Mouse (Mus musculus) urinary bladder, postnatal 4 days (tissue): ENCODE measurements around the gene Dcpp3.
"Not testable (repeated sequence)": the region's sequence is repeated elsewhere in the genome, so short reads cannot be mapped to it uniquely, and the experiment has no call there.

ENCODE experiments used
- DNase-seq, 2 experiments: peaks; one replicate each; pipeline ENCODE4 v3.0.0; 2021 to 2022; ENCODE audit warnings: low spot score in 2 of 2

The Dcpp3 gene

DNA sequence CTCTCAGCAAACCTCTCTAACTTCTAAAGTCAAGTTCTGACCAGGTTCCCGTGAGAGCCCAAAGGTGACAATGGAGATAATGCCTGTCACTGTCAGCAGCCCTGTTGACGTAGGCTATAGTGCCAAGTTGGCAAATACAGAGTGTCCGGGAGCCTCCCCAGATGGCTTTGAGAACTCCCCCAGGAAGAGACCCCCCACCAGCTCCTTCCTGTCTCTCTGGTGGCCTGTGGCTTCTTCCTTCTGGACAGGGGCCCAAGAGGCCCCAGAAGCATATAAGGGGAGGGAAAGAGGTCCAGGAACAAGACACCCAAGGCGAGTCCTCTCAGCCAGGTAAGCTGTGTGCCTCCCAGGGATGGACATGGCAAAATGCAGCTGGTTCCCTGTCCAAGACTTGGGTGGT, at the start of gene Dcpp3:
Gene Dcpp3, plus strand, starts transcription at position 301 of the 400 bp plus-strand sequence.
- not testable (repeated sequence) for DNase-seq

DNA sequence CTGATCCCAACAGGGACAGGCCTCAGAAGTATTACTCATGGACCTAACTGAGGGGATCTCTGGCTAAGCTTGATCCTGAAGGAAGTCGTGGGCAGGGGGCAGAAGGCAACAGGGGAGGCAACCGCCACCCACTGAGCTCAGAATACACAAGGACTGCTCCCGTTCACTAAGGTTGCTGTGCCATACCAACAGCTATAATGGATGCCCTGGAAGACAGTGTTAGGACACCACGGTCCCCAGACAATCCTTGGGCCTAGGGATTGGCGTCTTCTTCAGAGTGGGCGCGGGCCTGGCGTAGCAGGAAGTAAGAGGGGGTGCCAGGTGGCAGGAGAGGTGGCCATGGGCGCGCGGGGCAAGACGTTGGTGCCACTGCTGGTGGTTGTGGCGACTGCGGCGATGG, 49.5 kb upstream of the Dcpp3 start, which contains the start of gene Prss21:
Gene Prss21, plus strand, starts transcription at position 301 of the 400 bp plus-strand sequence.
- no peak for DNase-seq

DNA sequence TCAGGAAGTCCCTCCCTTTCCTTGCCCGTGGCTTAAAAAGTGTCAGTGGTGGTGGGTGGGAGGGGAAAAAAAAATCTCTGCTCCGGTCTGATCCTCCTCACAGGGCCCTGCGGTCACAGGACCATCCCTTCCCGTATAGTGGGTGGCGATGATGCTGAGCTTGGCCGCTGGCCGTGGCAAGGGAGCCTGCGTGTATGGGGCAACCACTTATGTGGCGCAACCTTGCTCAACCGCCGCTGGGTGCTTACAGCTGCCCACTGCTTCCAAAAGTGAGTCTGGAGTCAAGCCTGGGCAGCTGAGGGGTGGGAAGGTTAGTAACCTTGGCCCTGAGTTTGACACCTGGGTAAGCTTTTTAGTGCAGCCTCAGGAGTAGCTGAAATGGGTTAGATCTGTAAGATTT, 48.7 kb upstream of the Dcpp3 start:
- no peak for DNase-seq

DNA sequence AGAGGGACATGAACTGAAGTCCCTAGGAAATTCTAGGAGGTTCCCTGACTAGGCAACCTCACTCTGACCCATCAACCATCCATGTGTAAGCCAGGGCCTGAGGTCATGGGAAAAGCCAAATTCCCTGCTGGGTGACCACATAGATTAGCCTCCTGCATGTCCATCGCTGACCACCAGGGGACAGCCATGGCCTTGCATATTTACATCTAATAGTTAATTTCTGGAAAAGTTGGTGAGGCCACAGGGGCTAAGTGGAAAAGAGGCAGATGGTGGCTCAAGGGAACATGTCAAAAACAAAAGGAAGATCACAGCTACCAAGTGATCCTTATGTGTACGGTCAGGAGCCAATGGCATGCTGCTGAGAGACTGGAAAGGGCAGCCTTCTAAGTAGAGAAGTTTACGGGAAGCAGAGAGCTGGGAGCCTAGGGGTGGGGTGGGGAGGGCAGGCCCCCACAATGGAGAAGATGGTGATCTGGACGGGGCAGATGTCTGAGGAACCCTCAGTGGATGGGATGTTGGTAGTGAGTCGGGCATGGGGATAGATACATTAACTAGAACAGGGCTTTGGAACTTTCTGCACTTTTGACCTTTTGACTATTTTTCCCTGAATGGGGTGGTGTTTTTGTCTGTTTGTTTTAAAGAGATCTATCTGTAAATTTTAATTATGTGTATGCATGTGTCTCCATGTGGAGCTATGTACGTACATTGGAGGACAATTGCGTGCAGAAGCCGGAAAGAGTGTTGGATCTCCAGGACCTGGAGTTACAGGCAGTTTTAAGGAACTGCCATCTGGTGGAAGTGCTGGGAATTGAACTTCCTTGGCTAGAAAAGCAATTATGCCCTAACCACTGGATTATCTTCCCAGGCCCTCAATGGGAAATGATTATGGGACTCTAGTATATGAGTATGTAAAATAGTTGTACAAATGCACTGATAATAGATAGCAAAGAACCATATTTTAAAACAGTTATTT, 43.1 kb upstream of the Dcpp3 start:
- DNase-seq, result no peak

DNA sequence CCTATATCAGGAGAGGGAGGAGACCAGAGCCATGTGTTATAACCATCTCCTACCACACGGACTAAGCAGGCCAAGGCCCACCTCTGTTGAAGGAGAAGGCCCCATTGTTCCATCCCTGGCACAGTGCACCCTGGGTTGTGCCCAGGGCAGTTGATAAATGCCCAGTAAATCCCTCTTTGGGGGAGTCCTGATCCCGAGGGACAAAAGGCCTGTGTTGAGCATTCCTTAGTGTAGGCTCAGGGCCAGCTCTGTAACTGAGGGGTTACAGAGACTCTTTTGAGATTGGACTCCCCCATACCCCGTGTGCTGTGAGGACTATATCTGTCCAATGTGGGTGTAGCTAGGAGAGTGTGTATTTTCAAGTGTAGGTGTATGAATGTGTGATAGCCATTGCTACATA, 40.5 kb upstream of the Dcpp3 start:
- DNase-seq, result no peak

DNA sequence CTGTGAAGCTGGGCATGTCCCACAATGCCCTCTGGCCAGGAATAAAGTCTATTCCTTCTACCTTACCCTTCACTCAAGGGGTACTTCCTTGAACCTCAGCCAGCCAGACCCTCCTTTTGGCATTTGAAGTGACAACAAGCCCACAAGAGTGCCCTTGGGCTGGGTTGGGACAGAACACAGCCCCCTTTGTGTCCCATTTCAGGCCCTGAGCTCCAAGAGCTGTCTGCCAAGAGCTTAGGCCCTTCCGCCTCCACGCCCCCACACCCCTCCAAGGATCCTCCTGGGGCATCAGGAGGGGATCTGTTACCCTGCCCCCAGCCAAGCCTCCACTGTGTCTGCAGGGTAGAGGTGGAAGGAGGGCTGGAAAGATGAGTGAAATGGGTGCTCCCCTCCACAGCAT, 40.1 kb upstream of the Dcpp3 start:
- peak in 1 of 2 experiments; percentile 33 for DNase-seq

DNA sequence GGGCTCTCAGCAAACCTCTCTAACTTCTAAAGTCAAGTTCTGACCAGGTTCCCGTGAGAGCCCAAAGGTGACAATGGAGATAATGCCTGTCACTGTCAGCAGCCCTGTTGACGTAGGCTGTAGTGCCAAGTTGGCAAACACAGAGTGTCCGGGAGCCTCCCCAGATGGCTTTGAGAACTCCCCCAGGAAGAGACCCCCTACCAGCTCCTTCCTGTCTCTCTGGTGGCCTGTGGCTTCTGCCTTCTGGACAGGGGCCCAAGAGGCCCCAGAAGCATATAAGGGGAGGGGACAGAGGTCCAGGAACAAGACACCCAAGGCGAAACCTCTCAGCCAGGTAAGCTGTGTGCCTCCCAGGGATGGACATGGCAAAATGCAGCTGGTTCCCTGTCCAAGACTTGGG, 36.7 kb upstream of the Dcpp3 start, which contains the start of the genes Dcpp1 and Dcpp2:
Gene Dcpp1, plus strand, starts transcription at position 301 of the 400 bp plus-strand sequence.
Gene Dcpp2, plus strand, starts transcription at position 305 of the 400 bp plus-strand sequence.
- not testable (repeated sequence) for DNase-seq

DNA sequence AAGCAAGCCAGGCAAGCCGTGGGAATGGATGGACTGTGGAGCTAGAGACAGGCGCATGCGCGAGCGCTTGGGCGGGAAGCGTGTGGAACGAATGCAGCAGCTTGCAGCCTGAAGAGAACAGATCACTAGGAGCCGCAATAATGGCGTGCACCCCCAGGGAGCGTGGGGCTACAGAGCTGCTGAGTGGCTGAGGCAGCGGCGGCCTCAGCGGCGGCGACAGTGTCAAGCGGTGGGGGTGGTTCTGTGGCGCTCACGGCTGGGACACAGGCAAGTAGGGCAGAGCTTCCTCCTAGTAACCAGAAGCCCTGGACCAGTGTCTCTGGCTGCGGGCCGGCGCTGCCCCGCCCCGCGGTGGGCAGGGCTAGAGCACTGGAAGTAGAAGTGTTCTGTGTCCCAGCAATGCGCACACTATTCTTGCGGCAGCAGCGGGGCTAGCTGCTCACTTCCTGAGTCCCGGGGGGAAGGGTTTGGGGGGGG, 7.3 kb downstream of the Dcpp3 start:
- DNase-seq, result peak; percentile 85 to 90

DNA sequence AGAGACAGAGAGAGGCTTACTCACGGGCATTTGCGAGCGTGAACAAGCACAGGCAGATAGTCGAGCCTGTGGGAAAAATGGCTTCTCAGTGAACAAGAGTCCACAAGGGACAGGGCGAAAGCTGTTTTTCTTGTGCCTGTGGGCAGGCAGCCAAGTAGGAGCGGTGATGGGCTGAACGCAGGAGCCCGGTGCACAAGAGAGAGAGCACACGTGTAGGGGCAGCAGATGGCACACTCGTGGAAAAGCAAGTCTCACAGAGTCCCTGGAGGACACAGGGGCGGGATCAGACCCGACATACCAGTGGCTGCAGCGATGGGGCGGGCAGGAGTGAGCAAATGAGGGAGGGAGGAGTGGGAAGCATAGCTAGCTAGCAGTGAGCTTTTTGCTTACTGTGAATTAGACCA, 7.8 kb downstream of the Dcpp3 start:
- peak; percentile 67 to 69 for DNase-seq

DNA sequence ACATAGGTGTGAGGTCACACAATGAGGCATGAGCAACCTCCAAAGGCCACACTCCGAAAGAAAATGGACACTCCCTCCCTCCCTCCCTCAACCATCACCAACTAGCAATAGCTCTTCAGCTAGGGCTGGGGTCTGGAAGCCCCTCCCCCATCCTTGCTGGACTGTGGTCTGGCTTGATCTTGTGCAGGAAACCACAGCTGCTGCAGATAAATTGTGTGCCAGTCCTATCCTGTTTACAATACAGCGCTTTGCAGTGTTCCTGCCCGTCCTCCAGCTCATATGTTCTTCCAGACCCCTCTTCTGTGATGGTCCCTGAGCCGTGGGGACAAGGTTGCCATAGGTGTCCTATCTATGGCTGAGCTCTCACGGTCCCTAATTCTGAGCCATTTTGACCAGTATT, 13.9 kb downstream of the Dcpp3 start:
- DNase-seq, result no peak

DNA sequence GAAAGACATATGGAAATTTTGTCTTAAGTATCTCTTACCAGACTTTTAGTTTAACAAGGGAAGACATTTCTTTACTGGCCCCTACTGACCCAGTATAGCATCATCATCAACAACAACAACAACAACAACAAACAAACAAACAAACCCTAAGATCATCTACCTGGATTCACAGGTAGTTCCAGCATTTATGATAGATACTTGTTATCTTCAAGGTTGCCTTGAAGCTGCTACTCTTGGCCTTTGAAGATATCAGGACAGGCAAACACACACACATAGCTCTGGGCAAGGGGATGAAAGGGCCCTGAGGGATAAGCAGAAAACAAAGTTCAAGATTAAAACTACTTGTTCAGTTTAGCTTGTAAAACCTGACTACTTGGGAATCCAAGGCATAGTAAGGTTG, 24.1 kb downstream of the Dcpp3 start, which contains the start of gene Sbp:
Gene Sbp, plus strand, starts transcription at position 301 of the 400 bp plus-strand sequence.
- DNase-seq, result no peak

DNA sequence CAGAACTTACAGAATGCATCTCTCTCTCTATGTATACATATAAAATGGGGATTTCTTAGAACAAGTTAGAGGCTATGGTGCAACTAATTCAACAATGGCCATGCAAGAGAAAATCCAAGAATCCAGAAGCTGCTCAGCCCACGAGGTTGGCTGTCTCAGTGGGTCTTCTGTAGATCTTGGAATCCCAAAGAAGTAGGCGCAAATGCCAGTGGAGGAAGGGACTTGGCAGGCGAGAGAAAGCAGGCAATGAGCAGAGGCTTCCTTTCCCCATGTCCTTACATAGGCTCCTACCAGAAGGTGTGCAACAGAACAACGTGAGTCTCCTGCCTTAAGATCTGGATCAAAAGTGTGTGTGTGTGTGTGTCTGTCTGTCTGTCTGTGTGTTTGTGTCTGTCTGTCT, 30.2 kb downstream of the Dcpp3 start:
- not testable (repeated sequence) for DNase-seq

DNA sequence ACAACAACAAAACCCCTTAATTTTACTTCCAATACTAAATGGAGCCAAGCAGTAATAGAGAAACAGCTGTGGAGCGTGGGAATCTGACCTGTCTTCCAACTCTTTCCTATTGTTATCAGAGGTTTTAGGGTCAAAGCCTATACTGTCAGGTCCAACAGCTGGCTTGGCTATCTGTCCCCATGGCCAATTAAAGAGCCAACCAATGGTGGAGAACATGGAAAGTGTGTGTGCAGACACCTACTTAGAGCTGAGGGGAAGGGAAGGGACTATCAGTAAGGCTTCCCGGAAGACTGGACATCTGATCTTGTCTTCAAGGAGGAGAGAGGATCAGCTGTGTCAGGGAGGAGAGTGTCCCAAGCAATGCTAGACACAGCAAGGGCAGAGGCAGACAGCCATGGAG, 31.8 kb downstream of the Dcpp3 start:
- no peak for DNase-seq

DNA sequence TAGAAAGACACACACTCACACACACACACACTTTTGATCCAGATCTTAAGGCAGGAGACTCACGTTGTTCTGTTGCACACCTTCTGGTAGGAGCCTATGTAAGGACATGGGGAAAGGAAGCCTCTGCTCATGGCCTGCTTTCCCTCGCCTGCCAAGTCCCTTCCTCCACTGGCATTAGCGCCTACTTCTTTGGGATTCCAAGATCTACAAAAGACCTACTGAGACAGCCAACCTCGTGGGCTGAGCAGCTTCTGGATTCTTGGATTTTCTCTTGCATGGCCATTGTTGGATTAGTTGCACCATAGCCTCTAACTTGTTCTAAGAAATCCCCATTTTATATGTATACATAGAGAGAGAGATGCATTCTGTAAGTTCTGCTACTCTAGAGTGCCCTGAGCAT, 33.6 kb downstream of the Dcpp3 start:
- DNase-seq, result not testable (repeated sequence)

DNA sequence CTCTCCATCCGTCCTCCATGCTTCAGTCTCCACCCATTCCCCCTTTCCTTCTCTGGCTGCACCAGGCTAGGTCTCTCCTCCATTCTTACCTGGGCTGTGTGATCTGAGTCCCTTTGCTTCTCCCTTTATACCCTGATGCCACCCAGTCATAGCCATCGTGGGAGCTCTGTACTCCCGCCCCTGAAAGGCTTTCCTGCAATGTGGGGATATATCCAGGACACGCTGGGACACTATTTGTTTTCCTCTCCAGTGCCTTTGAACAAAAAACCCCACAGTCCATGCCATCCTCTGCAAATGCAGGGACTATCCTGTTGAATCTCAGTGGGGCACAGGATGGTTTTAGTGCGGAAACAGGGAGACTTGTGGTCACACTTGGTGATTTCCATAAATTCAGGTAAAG, 37.9 kb downstream of the Dcpp3 start, which contains the start of gene Sbpl:
Gene Sbpl, minus strand, starts transcription at position 101 of the 400 bp plus-strand sequence.
- no peak for DNase-seq

DNA sequence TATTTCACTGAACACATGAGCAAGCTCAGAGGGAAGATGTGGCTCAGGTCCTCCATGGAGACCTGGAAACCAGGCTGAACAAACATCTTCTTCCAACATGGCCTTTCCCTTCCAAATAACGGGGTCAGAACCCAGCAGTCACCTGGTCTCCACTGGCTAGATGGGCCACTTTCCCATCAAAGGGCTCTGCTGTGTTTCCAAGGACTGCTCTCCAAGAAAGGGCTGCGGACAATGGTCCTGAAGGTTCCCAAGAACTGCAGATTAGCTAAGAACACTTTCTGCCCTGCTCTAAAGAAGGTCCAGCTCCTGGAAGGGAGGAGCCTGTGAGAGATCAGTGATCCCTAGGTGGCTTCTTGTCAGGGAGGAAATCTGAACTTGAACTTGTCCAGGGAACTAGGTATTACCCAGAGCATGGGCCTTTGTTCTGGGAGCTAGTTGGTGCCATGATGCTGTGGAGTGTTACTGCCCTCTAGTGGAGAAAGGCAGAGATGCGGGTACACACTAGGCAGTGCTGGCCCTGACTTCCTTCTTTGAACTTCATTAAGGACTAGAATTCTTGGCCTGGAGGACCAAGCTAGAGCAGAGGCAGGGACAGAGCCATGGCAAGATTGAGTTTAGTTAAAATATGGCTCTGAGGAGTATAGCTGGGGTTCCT, 43.0 kb downstream of the Dcpp3 start:
- peak; percentile 70 to 72 for DNase-seq

DNA sequence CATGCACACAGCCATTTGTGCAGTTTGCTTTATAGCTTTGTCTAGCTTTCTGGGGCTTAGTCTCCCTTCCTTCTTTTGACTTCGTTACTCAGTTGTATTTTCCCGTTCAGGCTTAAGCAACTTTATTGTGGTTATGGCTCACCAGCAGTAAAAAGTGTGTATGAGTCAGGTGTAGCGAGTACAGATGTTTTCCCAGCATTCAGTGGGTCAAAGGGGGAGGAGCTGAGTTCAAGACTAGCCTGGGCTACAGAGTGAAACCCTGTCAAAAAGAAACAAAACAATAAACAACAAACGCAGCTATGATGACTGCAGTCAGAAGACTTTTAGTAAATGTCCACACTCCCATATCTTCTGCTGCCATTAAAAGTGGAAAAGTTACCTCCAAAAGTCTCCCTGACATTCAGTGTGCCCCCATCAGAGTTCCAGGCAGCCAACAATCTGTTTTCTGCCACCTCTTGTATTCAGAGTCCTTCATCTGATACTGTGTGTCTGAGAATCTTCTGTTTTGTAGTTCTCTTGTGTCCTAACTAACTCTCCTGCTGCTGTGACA, 44.4 kb downstream of the Dcpp3 start:
- no peak for DNase-seq

DNA sequence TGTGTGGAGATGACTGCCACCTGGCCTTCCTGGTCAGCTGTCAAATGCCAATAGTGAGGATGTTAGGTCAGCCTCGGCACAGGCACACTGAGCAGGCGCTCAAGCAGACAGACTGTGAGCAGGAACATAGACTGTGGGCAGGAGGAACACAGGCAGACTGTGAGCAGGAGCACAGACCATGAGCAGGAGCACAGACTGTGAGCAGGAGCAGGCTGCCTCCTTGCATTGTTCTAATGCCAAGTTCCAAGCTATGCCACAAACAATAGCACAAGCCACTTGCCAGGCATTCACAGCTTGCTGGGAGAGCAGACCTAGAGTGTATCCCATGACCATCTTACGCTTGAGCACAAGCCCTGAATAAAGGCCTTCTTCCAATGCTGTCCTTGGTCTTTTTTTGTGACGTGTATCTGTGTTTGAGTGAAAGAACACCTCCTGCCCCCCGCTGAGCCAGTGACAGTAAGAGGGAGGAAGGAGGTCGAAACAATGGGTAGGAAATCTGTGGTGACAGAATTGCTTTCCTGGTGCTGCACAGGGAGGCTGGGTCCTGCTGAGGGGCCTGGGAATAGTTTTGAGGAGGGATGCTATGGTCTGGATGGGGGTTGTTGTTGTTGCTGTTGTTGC, 48.7 kb downstream of the Dcpp3 start:
- DNase-seq, result no peak

DNA sequence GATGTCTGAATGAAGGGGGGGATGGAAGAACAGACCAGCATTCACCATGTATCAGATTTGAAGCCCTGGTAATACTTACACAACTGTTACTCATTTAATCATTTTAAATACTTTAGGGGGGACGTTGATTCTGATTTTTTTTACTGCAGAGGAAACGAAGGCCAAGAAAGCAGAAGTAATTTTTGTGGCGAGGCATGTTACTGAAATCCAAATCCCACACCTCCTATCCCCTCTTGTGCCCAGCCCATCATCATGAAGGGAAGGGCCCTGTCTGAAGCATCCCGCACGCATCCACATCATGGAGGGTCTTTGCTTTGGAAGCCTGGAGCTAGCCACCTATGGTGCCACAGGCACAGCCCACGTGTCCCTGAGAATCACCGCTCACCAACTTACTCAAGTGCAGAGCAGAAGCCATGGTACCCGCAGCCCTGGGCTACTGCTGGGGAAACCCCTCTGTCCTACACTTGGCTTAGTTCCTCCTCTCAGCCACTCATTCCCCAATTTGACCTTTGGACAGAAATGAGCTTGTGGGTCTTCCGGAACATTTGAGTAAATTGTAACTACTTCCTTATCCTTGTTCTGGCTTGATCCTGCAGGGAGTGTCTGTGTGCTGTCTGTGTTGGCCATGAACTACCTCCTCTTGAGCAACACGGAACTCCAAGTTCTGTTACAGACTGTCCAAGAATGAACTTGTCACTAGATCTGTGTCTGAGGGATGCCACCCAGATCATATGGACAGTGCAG, 49.6 kb downstream of the Dcpp3 start:
- no peak for DNase-seq

DNA sequence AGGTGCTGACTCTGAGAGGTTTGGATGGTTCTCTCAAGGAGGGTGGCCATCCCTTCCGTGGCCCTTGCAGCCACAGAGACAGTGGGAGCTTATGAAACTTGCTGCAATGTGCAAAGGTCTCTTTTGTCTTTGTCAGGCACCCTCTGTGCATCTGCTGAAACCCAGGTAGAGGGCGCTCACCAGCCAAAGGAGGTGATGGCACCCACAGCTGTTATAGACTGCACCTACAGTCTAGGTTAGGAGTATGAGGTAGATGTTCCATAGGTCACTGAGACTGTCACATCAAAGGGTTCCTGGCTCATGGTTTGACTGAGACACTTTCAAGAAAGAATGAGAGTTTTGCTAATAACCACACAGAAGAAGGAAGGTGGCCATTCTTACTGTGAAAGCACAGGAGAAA, 51.5 kb downstream of the Dcpp3 start:
- no peak for DNase-seq
